Mouse (Mus musculus) heart, postnatal 0 days (tissue): ENCODE measurements around the gene Lin28a. TPM values are rescaled to one million over a fixed set of nuclear protein-coding genes. Genes with fewer than 3 reads are reported as not detected.
A peak's percentile ranks its signal among the peaks of the same experiment; 100 is the strongest.

Experiments
- ATAC-seq: fragments of 200-750 bp; cut with Nextera tagmentation; 2 replicates; pipeline ENCODE4 v1.8.0; 2017; ENCODE audit warnings: low read depth, moderate number of reproducible peaks, moderate library complexity; ENCODE audit not compliant: insufficient read depth
- DNase-seq: peaks from one replicate; pipeline ENCODE4 v3.0.0-alpha.2; 2016; ENCODE audit warnings: low spot score
- H3K27ac ChIP-seq: fragments of 300-500 bp; sonication (generic); 2 replicates; pipeline ENCODE4 v1.5.1; 2014; ENCODE audit warnings: low read depth, mild to moderate bottlenecking
- H3K27me3 ChIP-seq: fragments of 300-500 bp; sonication (generic); 2 replicates; pipeline ENCODE4 v1.6.1; 2014; ENCODE audit warnings: low read length, mixed read lengths; ENCODE audit not compliant: control insufficient read depth, insufficient read depth
- H3K36me3 ChIP-seq: fragments of 300-500 bp; sonication (generic); replicated peaks from 2 replicates; pipeline ENCODE4 v1.6.1; 2014; ENCODE audit warnings: low read length, mixed read lengths; ENCODE audit not compliant: control insufficient read depth, insufficient read depth
- H3K4me1 ChIP-seq: fragments of 300-500 bp; sonication (generic); 2 replicates; pipeline ENCODE4 v1.6.1; 2014; ENCODE audit warnings: antibody characterized with exemption; ENCODE audit not compliant: control insufficient read depth, insufficient read depth
- H3K4me2 ChIP-seq: fragments of 300-500 bp; sonication (generic); 2 replicates; pipeline ENCODE4 v1.6.1; 2014; ENCODE audit warnings: low read depth, mild to moderate bottlenecking, low read length, moderate library complexity
- H3K4me3 ChIP-seq: fragments of 300-500 bp; sonication (generic); 2 replicates; pipeline ENCODE4 v1.5.1; 2014; ENCODE audit warnings: low read depth, low read length
- H3K9ac ChIP-seq: fragments of 300-500 bp; sonication (generic); replicated peaks from 2 replicates; pipeline ENCODE4 v1.6.1; 2014; ENCODE audit warnings: low read depth, low read length, mixed read lengths
- H3K9me3 ChIP-seq: fragments of 300-500 bp; sonication (generic); replicated peaks from 2 replicates; pipeline ENCODE4 v1.6.1; 2016; ENCODE audit warnings: low read length; ENCODE audit not compliant: control insufficient read depth
- CTCF ChIP-seq: IDR thresholded peaks from 2 replicates; pipeline ENCODE4 v1.5.1; 2016; ENCODE audit warnings: antibody characterized with exemption, control low read depth, low read depth
- EP300 ChIP-seq: IDR thresholded peaks from 2 replicates; pipeline ENCODE4 v1.6.1; 2016; ENCODE audit warnings: antibody characterized with exemption, low read depth
- WGBS: fragments of 180-500 bp; shearing (Covaris S2); extraction: QIAGEN DNeasy Blood & Tissue Kit; methylation state at CpG from one replicate; pipeline ENCODE4 v1.1.7; 2014; 5-methylcytosine and 5-hydroxymethylcytosine counted together
- polyA plus RNA-seq: library from polyadenylated mRNA; unstranded; fragments of >200 nt; fragmentation: Nextera tagmentation; extraction: Ambion mirVana; gene quantifications from 2 replicates; pipeline ENCODE4 v1.2.1, GENCODE M21; 2015
- total RNA-seq: library from RNA; depleted of rRNA; stranded (reverse); fragments of >200 nt; gene quantifications from 2 replicates; pipeline ENCODE4 v1.2.3, GENCODE M21; 2014; ENCODE audit warnings: low replicate concordance; rRNA removed

Gene Lin28a
- total and polyA plus RNA-seq, 2 experiments from 2014 or later, result 0.10 TPM; not detected in 1

DNA sequence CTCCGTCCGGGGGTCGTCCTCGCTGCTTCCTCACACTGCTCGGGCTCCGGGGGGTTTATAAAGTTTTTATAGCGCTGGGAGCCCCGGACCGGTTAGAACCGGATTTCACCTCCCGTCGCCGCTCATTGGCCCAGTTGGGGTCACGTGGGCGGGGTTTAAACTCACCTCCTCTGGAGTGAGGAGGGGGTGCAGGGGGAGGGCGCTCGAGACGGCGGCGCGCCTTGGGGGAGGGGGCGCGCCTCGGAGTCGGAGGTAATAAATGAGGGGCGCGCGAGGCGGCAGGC is 50.8 kb downstream of the Lin28a start:
- no peaks in the 10 kb centered on the region for H3K27me3 ChIP-seq
- WGBS, result 0% methylated on average over 27 of the region's 29 CpGs
- no peak for TF ChIP-seq CTCF
- no peak; the same call in 1 of the 2 replicates for TF ChIP-seq EP300
- H3K4me2 ChIP-seq, result peak overlapping the region; percentile 94
- DNase-seq, result peak; percentile 93
- peak overlapping the region; percentile 85 for H3K4me3 ChIP-seq
- H3K4me1 ChIP-seq, result peaks cover 8% of the 10 kb centered on the region
- H3K9me3 ChIP-seq, result no peaks in the 10 kb centered on the region
- ATAC-seq, result peak; percentile 89
- H3K9ac ChIP-seq, result peak overlapping the region; percentile 95
- H3K27ac ChIP-seq, result peak overlapping the region; percentile 100
- H3K36me3 ChIP-seq, result peaks cover 24% of the 10 kb centered on the region

DNA sequence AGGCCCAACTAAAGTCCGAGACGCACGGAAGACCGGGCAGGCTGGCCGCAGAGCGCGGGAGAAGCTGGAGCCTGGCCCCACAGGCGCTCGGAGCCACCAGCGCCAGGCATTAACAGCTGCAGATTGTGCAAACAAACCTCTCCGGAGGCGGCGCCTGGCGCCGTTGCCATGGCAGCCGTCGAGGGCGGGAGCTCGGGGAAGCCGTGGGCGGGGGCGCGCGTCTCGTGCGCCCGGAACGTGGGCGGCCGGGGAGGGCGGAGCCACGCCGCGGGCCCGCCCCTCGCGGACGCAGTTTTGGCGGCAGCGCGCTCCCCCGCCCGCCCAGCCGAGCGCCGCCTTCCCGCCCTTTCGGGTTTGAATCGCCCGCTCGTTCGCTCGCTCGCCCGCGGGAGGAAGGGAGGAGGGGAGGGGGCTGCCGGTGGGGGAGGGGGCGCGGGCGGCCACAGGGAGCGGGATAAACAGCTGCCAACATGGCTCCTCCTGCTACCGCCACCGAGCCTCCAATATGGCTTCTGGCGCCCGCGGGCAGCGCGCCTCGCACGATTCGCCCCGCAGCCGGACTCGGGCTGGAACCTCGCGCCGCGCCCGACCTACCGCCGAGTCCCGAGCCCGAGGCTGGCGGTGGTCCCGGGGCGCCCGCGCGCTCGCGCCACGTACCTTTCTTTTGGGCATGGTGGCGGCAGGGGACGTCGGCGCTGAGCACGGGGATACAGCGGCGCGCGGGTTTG is 51.3 kb downstream of the Lin28a start:
- Histone ChIP-seq H3K9me3 (no peaks in the 10 kb centered on the region), H3K27ac (peak overlapping the region; percentile 100), H3K4me1 (peaks cover 8% of the 10 kb centered on the region), H3K9ac (peak overlapping the region; percentile 95), H3K27me3 (no peaks in the 10 kb centered on the region), H3K36me3 (peaks cover 24% of the 10 kb centered on the region), H3K4me2 (peak overlapping the region; percentile 94), H3K4me3 (peak overlapping the region; percentile 85)
- peak; percentile 91 for DNase-seq
- ATAC-seq, result peak; percentile 85
- WGBS, result under 1% methylated on average over 67 of the region's 101 CpGs
- TF ChIP-seq EP300, result no peak; the same call in 1 of the 2 replicates
- TF ChIP-seq CTCF, result no peak

DNA sequence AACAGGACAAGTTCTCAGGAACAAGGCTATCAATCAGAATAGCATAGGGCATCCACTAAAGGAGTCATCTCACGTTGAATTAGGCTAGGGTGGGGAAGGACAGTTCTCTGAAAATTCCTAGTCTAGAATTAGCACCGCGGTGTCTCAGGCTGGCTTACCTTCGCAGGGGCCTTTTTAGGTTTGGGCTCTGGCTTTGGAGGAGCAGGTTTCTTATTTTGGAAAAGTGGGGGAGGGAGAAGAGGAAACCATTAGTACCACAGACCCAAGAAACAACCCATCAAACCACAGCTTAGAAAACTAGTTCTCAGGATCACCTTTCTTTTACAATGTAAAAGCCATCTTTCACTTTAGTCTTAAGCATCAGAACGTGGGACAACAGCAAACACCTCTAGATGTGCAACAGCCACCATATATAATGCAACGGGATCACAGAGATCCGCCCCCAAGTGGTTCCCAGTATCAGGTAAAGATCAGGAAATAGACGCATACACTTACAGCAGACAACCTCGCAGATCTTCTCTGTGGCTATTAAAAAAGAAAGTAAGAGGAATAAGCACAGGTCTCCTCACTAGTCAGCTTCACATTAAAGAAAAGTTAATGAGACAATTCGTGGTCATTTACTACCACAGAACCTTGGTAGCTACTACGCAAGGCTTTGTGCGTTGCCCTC is 52.2 kb downstream of the Lin28a start:
- TF ChIP-seq EP300, result no peak
- no peak for TF ChIP-seq CTCF
- Histone ChIP-seq H3K4me3 (peak overlapping the region; percentile 85), H3K9ac (peak overlapping the region; percentile 95; the same call in 1 of the 2 replicates), H3K9me3 (no peaks in the 10 kb centered on the region), H3K36me3 (peaks cover 24% of the 10 kb centered on the region), H3K4me2 (peak overlapping the region; percentile 94), H3K27me3 (no peaks in the 10 kb centered on the region), H3K27ac (no peak overlapping the region), H3K4me1 (peaks cover 8% of the 10 kb centered on the region)
- DNase-seq, result no peak
- ATAC-seq, result no peak
- 27% methylated on average over 12 of the region's 12 CpGs for whole genome bisulfite sequencing

DNA sequence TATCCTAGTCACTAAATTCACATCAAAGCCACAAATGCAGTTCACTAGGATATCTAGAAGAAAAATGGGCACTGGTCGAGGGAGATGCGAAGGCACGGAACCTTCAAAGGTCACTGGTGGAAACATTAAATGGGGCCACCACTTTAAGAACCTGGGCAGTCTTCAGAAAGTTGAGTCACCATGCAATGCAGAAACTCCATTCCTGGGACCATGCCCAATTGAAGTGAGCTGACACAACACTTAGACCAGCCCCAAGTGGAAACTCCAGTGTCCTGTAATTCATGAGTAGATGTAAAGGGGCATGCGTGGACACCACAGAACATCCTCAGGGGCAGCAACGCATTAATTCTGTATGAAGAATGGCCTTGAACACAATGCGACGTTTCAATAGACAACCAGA is 56.1 kb downstream of the Lin28a start:
- H3K36me3 ChIP-seq, result peaks cover 17% of the 10 kb centered on the region
- H3K9ac ChIP-seq, result no peak overlapping the region
- no peaks in the 10 kb centered on the region for H3K27me3 ChIP-seq
- no peak overlapping the region for H3K27ac ChIP-seq
- no peak for DNase-seq
- no peak overlapping the region for H3K4me2 ChIP-seq
- WGBS, result 82% methylated on average over 7 of the region's 7 CpGs
- no peak overlapping the region for H3K4me3 ChIP-seq
- H3K4me1 ChIP-seq, result peaks cover 8% of the 10 kb centered on the region
- no peak for TF ChIP-seq EP300
- no peaks in the 10 kb centered on the region for H3K9me3 ChIP-seq
- no peak for ATAC-seq

DNA sequence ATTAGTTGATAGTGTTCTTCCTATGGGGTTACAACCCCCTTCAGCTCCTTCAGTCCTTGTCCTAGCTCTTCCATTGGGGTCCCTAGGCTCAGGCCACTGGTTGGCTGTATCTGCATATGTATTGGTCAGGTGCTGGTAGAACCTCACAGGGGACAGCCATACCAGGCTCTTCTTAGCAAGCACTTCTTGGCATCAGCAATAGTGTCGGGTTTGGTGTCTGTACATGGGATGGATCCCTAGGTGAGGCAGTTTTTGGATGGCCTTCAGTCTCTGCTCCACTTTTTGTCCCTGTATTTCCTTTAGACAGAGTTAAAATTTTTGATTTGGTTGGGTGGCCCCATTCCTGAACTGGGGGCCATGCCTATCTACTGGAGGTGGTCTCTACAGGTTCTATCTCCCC is 59.8 kb downstream of the Lin28a start:
- Histone ChIP-seq H3K9ac (no peak overlapping the region), H3K27me3 (no peaks in the 10 kb centered on the region), H3K4me2 (no peak overlapping the region), H3K36me3 (peaks cover 10% of the 10 kb centered on the region), H3K27ac (no peak overlapping the region), H3K4me3 (no peak overlapping the region), H3K9me3 (no peaks in the 10 kb centered on the region), H3K4me1 (no peaks in the 10 kb centered on the region)
- ATAC-seq, result no peak
- DNase-seq, result no peak
- TF ChIP-seq CTCF (no peak), EP300 (no peak)
- WGBS, result 65% methylated on average over 1 of the region's 1 CpGs

DNA sequence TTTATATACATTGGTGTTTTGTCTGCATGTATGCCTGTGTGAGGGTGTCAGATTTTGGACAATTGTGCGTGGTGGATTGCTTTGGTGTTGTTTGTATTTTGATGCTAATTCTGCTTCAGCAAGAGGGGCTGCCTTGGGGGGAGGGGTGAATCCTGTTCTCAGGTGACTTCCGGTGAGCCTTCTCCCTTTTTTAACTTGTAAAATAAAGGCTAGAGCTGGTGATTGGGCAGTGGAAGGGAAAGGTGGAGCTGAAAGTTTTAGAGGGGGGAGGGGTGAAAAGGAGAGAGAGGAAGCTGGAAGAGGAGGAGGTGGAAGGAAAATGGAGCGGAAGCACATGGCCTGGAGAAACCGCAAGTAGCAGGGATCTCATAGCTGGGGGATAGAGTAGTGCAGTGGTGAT is 62.3 kb downstream of the Lin28a start:
- ATAC-seq, result no peak
- H3K27ac ChIP-seq, result no peak overlapping the region
- no peaks in the 10 kb centered on the region for H3K9me3 ChIP-seq
- H3K4me1 ChIP-seq, result no peaks in the 10 kb centered on the region
- no peak overlapping the region for H3K9ac ChIP-seq
- H3K27me3 ChIP-seq, result no peaks in the 10 kb centered on the region
- WGBS, result 84% methylated on average over 4 of the region's 4 CpGs
- no peak overlapping the region for H3K4me3 ChIP-seq
- no peak for TF ChIP-seq CTCF
- no peak for TF ChIP-seq EP300
- no peak for DNase-seq
- no peaks in the 10 kb centered on the region for H3K36me3 ChIP-seq
- no peak overlapping the region for H3K4me2 ChIP-seq

Other genes starting within 250 kb of the Lin28a start
- 8.0 and 16.9 TPM in 2 replicates for gene Rps6ka1, start 131.0 kb downstream of the Lin28a start, total RNA-seq
- gene Rps6ka1, start 131.0 kb downstream of the Lin28a start, polyA plus RNA-seq, result 5.9 and 6.8 TPM in 2 replicates
- gene Hmgn2, start 50.2 kb downstream of the Lin28a start, total RNA-seq, result 197 and 271 TPM in 2 replicates
- 867 and 901 TPM in 2 replicates for gene Hmgn2, start 50.2 kb downstream of the Lin28a start, polyA plus RNA-seq
- 38.4 and 39.8 TPM in 2 replicates for gene Dhdds, start 17.9 kb downstream of the Lin28a start, total RNA-seq
- gene Dhdds, start 17.9 kb downstream of the Lin28a start, polyA plus RNA-seq, result 25.8 and 28.5 TPM in 2 replicates
- not detected in 2 replicates for gene Zfp683, start 35.0 kb upstream of the Lin28a start, total RNA-seq
- not detected in 2 replicates for gene Zfp683, start 35.0 kb upstream of the Lin28a start, polyA plus RNA-seq
- gene Crybg2, start 42.0 kb upstream of the Lin28a start, total RNA-seq, result 0.08 and 6.6 TPM in 2 replicates
- gene Crybg2, start 42.0 kb upstream of the Lin28a start, polyA plus RNA-seq, result 0.11 TPM in 1 of 2 replicates, not detected in the other
- gene Cd52, start 76.2 kb upstream of the Lin28a start, total RNA-seq, result 10.5 TPM in 1 of 2 replicates, not detected in the other
- 9.3 and 10.5 TPM in 2 replicates for gene Cd52, start 76.2 kb upstream of the Lin28a start, polyA plus RNA-seq
- gene Ubxn11, start 83.7 kb upstream of the Lin28a start, total RNA-seq, result not detected in 2 replicates
- gene Ubxn11, start 83.7 kb upstream of the Lin28a start, polyA plus RNA-seq, result 0.97 and 1.2 TPM in 2 replicates
- 49.7 and 67.6 TPM in 2 replicates for gene Sh3bgrl3, start 109.9 kb upstream of the Lin28a start, total RNA-seq
- 140 and 150 TPM in 2 replicates for gene Sh3bgrl3, start 109.9 kb upstream of the Lin28a start, polyA plus RNA-seq
- 24.2 and 30.6 TPM in 2 replicates for gene Cep85, start 168.3 kb upstream of the Lin28a start, total RNA-seq
- 27.4 and 29.7 TPM in 2 replicates for gene Cep85, start 168.3 kb upstream of the Lin28a start, polyA plus RNA-seq
- gene Gm7534, start 184.2 kb upstream of the Lin28a start, total RNA-seq, result not detected in 2 replicates
- not detected in 2 replicates for gene Gm7534, start 184.2 kb upstream of the Lin28a start, polyA plus RNA-seq
- gene Catsper4, start 208.5 kb upstream of the Lin28a start, total RNA-seq, result not detected in 2 replicates
- not detected in 2 replicates for gene Catsper4, start 208.5 kb upstream of the Lin28a start, polyA plus RNA-seq
- gene Cnksr1, start 219.6 kb upstream of the Lin28a start, total RNA-seq, result 0.69 and 5.1 TPM in 2 replicates
- 0.66 and 0.77 TPM in 2 replicates for gene Cnksr1, start 219.6 kb upstream of the Lin28a start, polyA plus RNA-seq
- not detected in 2 replicates for gene E130218I03Rik, start 224.8 kb upstream of the Lin28a start, total RNA-seq
- 0.16 and 0.20 TPM in 2 replicates for gene E130218I03Rik, start 224.8 kb upstream of the Lin28a start, polyA plus RNA-seq
- 4.0 and 4.2 TPM in 2 replicates for gene Zfp593, start 226.8 kb upstream of the Lin28a start, total RNA-seq
- 5.4 and 6.0 TPM in 2 replicates for gene Zfp593, start 226.8 kb upstream of the Lin28a start, polyA plus RNA-seq
- not detected in 2 replicates for gene Gm30191, start 228.1 kb upstream of the Lin28a start, total RNA-seq
- gene Gm30191, start 228.1 kb upstream of the Lin28a start, polyA plus RNA-seq, result not detected in 2 replicates
- 18.4 and 26.1 TPM in 2 replicates for gene Grrp1, start 235.3 kb upstream of the Lin28a start, total RNA-seq
- gene Grrp1, start 235.3 kb upstream of the Lin28a start, polyA plus RNA-seq, result 6.0 and 6.5 TPM in 2 replicates